ENCODE assay signal across 14 mouse cellular contexts in genomic region chr19:5045531-5045930, GRCm38 (mm10).
"Had no signal": no experiment of that assay in that cellular context is flagged by ENCODE, and none has a peak within 500 bp of the region (broad histone marks: within the 10 kb centered on the region; RNA-seq: fewer than 3 reads in every experiment).

No protein-coding gene starts in this region.

- H3K27ac ChIP-seq: kidney, embryonic 15.5 days; limb, embryonic 10.5 days; liver, embryonic 15.5 days; midbrain, embryonic 10.5 days; neural tube, embryonic 15.5 days; stomach, postnatal 0 days had no signal

- DNase-seq: kidney, adult 18-20 months; kidney, postnatal 14 days; lung, adult 2 months; lung, postnatal 36 days; midbrain, embryonic 14.5 days; thymus, adult 2 months; thymus, postnatal 25 days had no signal

- H3K9ac ChIP-seq: kidney, embryonic 15.5 days; liver, embryonic 15.5 days; neural tube, embryonic 15.5 days had no signal

- H3K27me3 ChIP-seq: kidney, embryonic 15.5 days had no signal

- H3K4me3 ChIP-seq: kidney, embryonic 15.5 days; limb, embryonic 10.5 days; liver, embryonic 15.5 days; midbrain, embryonic 10.5 days; myocyte; neural tube, embryonic 15.5 days had no signal
